Mouse (Mus musculus): Measurements from ENCODE around the gene Prkcq.
A peak's percentile ranks its signal among the peaks of the same experiment; 100 is the strongest.

The Prkcq gene

DNA sequence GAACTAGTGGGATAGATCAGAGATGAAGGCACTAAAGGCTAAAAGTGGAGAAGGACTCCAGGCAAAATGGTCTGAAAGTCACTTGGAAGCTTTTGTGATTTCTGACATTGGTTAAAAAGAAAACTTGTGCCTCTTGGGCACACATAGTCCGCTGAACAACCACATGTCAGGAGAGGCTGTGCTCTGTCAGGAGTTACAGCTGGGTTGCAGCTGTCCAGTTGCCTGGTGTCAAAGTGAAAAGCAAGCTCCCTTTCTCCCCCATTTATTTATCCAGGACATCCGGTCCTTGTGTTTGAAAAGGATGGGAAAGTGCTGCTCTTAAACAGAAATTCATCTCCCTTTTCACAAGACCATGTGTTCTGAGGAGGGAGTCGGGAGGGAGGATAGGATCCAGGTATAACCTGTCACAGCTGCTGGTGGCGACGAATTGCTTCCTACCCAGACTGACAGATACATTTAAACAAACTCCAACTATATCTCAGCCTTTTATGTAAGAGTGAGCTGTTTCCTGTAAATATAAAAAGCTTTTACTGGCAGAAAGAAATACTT is 122.8 kb downstream of the Prkcq start:
- DNase-seq, result no peak

- no peak for DNase-seq
These were observed 126.9 kb downstream of the Prkcq start for GRCm38 (mm10) chr2:11298811-11299210.

DNA sequence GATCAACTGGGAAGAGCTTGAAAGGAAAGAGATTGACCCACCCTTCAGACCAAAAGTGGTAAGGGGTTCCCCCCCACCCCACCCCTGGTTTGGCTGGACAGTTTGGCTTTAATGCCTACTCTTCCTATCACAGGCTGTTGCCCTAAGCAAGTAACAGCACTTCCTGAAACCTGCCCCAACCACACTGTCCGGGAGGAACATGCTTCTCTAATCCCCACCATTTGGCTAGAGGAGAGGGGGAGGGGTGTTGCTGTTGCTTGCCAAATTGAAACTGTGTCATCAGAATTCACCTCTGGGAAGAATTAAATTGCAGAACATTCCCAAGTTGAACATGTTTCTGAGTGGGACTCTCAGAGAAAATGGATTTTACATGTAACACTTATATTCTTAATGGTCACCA is 127.5 kb downstream of the Prkcq start:
- no peak for DNase-seq

GRCm38 (mm10) chr2:11300362-11300761 is 128.5 kb downstream of the Prkcq start:
- no peak for DNase-seq

- DNase-seq, result peak; percentile 36
These were observed 148.3 kb downstream of the Prkcq start for GRCm38 (mm10) chr2:11320241-11320640.

DNA sequence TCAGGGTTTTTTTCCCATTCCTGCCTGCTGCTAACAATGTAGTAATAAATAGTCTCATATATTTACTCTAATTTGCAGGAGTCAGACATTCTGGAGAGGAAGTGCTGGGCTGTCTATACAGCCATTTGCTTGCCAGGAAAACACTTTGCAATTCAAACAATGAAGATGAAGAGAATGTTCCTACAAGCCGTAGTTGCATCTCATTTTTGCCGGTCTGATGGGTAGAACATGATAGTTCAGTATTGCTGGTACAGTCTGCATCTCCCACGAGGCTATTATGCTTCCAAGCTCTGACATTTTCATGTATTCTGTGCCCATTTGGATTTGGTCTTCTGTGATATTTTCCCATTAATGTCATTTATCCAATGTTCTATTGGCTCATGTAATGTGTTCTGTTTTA is 150.5 kb downstream of the Prkcq start:
- no peak for DNase-seq

- no peak for DNase-seq
These were observed 155.4 kb downstream of the Prkcq start for GRCm38 (mm10) chr2:11327280-11327679.

DNA sequence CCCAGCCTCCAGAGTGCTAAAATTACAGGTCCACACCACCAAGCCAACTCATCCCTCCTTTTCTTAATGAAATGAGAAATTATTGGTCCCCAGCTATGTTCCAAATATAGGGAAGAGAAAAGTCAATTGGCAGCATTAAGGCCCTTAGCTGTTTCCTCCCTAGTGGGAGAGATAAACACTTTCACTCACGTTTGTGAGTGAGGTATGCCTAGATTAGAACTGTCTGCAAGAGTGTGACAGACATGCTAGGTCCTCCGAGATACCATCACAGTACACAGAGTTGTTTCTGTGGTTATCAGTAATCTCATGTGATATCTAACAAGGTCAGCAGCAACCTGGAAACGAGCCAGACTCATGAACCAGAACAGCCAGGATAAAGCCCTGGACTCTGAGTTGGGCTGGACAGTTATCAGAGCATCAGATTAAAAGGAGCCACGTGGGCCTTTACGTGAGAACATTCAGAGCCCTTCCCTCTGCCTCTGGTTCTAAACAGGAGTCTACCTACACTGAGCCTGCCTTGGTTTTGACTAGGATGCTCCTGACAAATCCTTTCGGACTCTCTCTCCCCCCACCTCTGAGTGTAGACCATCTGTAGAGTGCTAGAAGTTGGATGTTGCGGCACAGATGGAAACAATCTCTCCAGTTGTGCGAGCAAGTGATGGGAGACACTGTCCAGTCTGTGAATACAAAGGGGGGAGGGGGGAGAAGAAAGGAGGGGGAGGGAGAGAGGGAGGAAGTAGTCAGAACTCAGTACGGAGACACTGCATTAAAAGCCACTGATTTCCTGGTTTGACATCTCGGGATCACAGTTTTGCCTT is 157.7 kb downstream of the Prkcq start:
- no peak for DNase-seq

DNA sequence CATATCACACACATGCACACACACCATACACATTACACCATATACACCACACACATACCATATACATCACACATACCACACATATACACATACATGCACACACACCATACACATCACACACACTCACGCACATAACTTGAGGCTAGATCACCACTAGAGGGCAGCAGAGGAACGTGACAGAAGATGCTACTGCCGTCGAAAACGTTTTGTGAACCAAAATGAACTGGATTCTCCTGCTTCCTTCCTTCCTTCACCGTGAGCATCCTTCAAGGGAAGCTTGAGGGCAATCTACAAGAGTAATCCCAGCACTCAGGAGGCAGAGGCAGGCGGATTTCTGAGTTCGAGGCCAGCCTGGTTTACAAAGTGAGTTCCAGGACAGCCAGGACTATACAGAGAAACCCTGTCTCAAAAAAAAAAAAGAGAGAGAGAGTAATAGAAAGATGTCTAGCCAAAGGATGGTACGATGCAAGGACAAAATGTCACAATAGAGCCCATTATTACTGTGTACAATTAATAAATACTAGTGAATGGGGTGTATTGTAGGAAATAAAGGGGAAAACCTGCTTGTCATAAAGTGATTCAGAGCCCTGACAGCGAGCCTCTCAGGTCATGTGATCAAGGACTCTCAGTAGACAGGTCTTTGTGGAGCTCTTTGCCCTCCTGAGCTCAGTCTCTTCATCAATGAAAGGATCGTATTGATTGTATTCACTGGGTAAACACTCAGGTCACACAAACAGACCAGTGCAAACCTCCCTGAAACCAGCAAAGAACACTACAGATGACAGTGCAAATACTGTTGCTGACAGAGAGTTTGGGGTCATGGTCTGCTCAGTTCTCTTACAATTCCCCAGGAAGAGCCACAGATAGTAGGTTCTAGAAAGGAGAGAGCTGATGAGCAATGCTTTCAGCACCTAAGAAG is 159.9 kb downstream of the Prkcq start:
- peak; percentile 65 for DNase-seq

- no peak for DNase-seq
These were observed 160.6 kb downstream of the Prkcq start for GRCm38 (mm10) chr2:11332469-11332868.

DNA sequence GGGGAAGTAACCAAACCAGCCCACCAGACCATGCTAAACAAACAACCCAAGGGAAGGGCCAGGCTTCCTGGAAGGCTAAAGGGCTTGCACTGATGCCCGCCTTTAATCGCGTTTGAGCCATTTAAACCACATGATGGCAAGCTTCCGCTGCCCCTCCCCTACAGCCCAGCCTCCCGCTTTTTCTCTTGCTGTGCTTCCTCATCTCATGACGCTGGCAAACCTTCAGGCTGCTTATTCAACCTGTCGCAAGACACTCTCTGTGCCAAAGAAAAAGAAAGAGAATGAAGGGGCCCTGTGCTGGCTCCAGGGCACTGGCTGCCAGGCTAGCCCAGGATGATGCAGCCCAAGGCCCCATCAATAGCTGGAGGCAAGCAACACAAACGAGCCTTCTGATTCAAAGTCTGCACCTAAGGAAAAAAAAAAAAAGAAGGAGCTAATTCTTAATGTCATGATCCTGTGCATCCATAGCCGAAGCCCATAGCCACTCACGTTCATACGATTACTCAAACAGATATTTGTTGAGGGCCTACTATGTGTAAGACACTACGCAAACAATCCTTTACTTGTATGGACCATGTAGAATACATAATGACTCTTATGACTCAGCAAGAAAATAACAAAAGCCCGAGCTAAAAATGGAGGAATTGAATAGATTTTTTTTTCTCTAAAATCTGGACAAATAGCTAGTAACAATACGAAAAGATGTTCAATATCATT is 161.6 kb downstream of the Prkcq start:
- no peak for DNase-seq

DNA sequence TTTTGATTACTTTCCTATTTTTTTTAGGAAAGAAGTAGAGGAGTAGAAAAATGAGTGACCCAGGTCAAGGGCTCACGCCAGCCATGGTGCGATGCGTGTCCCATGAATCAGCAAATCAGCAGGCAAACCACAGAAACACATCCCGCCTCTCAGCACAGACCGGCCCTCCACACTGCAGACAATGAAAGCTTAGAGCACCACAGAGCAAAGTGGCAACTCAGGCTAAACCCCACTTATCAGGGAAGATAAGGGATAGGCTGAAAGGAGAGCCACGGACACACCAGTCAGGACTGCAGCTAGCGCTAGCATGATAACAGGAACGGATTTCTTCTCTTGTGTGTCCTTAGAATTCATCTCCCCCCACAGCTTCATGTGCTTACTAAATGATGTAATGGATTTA is 164.4 kb downstream of the Prkcq start:
- no peak for DNase-seq

DNA sequence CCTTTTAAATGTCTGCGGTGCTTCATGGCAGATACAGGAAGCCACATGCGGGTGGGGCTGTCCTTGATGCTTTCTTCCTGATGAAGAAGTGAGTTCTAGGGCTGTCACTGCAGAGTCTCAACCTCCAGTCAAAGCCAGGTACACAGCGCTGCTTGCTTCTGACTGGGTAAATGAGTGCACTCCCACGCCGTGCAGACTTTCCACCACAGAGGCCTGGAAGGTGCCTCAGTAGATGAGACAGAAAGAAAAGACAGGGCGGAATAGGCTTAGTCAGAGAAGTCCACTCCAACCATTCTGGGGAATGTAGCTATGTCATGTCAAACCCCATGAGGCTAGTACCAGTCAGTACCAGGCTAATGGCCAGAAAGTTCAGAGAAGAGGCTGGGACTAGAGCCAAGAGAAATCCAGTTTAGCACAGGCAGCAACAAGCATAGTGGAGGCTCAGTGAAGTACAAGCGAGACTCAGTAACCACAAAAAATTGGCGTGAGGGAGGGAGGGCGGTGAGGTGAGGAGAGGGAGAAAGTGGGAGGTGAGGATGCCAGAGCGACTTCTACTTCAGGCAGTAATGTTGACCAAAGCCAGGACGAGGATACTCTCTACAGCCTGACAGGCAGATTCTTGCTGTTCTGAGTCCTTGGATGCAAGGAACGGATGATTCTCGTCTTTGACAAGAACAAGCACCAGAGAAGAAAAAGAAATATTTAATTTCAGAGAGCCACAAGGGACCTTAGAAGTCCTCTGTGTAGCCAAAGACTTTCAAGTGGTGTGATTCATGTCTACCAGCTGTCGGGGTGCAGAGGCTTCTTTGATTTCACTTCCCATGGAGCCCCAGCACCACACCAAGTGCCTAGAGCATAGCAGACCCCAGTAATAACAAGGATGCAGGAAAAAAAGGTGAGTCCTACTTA is 167.3 kb downstream of the Prkcq start:
- DNase-seq, result peak; percentile 49

- no peak for DNase-seq
These were observed 172.8 kb downstream of the Prkcq start for GRCm38 (mm10) chr2:11344691-11345090.

DNA sequence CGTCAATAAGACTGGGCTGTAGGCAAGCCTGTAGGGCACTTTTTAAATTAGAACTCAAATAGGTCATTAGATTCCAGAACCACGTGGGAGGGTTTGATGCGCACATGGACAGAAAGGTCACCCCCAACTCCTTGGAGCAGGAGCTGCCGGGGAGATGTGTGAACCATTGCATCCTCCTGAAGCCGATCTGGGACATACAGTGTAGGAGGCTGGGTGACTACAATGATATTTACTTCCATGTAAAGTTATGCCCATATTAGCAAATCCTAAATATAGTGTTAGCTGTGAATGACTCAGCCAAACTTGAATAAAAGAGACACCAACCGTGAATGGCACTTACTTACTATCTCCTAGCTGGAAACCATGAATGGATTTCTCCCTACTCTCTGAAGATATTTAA is 174.5 kb downstream of the Prkcq start:
- peak; percentile 59 for DNase-seq

DNA sequence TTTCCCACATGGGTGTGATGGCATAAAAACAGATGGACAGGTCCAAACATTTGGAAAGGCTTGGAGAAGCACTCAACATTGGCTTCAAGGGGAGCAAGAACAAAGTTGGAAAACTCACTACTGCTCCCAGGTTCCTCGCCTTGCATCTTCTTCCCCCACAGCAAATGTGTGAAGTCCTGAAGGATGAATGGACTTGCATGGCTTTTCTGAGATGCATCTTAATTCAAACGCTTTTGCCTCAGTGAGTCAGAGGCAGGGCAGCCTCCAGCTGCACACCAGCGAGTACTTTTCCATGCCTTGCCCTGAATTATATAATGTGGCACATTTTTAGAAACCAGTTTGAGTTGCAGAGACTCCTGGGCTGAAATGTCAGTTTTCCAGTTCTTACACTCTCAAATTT is 175.9 kb downstream of the Prkcq start:
- peak; percentile 86 for DNase-seq
